Mouse (Mus musculus): ENCODE results near the gene Tpm3.
"Not testable (repeated sequence)": the region's sequence is repeated elsewhere in the genome, so short reads cannot be mapped to it uniquely, and the experiment has no call there.

Tpm3 gene

DNA sequence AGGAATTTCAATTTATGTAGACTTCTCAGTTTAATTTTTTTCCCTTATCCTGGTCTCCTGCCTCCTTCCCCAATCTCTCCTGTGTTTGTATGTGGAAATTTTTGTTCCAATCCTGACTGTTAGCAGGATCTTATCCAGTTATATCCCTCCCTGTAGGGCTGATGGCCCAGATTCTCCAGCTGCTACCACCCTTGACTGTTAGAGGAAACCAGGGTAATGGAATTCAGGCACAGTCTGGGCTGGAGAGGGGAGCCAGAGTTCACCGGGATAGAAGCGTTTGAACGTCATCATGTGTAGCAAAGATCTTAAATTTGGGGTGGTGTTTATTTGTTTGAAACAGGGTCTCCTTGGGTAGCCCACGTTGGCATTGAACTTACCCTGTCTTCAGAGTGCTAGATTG, 12.3 kb downstream of the Tpm3 start:
- no peak for DNase-seq

GRCm38 (mm10) chr3:90085281-90085680, 12.8 kb downstream of the Tpm3 start:
- no peak for DNase-seq

DNA sequence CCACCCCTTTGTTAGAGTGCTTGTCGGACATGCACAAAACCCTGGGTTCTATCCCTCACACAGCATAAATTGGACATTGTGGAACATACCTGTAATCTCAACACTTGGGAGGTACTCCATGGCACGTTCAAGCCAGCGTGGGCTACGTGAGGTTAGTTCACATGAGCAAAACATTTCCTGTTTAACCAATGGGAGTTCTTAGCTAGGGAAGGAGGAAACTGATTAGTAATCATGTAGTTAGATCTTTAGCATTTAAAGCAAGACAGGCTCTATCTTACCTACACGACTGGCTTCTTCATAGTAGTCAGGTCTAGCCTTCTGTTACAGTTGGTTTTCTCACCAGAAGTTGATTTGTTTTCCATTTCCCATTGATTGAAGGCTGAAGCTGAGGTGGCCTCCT, 13.6 kb downstream of the Tpm3 start:
- DNase-seq = no peak

DNA sequence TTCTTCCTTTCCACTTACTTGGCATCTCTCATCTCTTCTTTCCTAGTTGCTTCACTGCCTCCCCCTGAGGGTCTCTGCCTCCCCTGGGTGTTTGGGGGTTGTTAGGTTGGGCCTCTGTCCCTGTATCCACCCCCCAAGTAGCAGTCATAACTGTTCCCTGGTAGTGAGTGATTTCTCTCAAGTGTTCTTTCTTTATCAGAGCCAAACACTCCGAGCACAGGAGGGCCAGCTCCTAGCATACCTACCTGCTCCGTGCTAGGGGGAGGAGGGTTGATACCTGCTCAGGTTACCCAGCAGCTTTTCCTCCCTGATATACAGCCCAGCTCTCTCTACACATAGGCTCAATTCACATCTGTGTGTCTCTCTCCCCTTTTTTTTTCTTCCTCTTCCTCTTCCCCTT, 16.2 kb downstream of the Tpm3 start:
- DNase-seq = no peak

- DNase-seq = no peak
Measured at GRCm38 (mm10) chr3:90090892-90091291, 18.4 kb downstream of the Tpm3 start.

DNA sequence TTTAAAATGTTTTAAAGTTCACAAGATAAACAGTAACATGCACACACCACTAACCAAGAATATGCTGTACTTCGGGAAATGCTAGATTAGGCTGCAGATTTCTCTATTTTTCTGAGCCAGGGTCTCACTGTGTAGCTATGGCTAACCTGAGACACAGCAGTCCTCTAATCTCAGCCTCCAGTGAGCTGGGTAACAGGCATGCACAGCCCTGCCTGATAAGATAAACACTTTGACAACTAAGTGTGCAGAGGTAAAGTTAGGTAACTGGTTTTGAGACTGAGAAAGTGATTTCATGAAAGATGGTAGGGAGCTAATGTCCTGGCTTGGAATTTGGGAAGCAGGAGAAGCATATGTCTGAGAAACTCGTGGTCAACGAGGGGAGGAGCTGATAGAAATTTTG, 22.0 kb downstream of the Tpm3 start:
- DNase-seq = no peak

DNA sequence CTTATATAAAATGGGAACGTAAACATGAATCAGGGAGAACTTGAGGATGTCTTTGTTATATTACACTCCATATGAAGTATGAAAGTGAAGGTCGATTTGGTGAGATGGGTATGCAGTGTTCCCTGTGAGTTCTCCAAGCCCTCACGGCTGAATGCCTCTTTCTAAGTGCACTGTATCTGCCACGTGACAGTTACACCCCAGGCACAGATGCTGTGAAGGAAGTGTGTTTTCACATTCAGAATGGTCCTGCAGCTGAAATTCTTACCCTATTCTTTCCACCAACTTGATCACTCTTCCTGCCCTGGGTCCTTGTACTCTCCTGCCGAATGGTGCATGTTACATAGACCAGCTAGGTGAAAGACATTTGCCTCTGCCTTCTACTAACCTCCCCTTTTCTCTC, 25.5 kb downstream of the Tpm3 start:
- no peak for DNase-seq

GRCm38 (mm10) chr3:90101010-90101409, 28.6 kb downstream of the Tpm3 start:
- no peak for DNase-seq

DNA sequence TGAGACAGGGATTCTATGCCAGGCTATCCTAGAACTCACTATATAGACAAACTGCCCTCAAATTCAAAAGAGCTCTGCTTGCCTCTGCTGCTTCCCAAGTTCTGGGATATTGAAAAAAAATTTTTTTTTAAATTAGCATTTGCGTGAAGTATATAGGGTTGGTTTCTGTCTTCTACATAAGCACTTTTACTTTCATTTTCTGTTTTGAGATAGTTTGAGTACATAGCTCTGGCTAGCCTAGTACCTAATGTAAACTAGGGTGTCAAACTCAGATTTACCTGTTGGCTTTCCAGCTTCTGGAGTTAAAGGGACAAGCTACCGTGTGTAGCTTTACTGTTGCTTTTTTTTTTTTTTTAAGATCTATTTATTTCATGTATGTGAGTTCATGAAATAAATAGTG, 29.2 kb downstream of the Tpm3 start:
- no peak for DNase-seq

GRCm38 (mm10) chr3:90102239-90102638, 29.8 kb downstream of the Tpm3 start:
- no peak for DNase-seq

- DNase-seq = no peak
Measured at GRCm38 (mm10) chr3:90103176-90103575, 30.7 kb downstream of the Tpm3 start.

- DNase-seq = no peak
Measured at GRCm38 (mm10) chr3:90103938-90104337, 31.5 kb downstream of the Tpm3 start, which contains the start of gene Nup210l. Gene Nup210l, plus strand, starts transcription at chr3:90104132.

DNA sequence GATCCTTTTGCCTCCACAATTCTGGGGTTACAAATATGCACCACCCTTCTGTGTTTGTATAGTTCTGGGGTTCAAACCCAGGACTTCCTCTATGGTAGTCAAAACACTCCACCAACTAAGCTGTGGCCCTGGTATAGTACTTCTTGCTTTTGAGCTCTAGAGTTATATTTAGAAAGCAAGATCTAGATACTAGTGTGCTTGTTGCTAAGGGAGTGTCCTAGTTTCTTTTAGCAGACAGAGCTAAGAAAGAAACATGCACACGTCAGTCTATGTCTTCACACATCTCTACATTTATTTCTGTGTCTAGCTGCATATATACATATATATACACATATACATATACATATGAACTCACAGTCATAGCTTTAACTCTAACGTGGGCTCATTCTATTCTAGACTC, 39.3 kb downstream of the Tpm3 start:
- no peak for DNase-seq

DNA sequence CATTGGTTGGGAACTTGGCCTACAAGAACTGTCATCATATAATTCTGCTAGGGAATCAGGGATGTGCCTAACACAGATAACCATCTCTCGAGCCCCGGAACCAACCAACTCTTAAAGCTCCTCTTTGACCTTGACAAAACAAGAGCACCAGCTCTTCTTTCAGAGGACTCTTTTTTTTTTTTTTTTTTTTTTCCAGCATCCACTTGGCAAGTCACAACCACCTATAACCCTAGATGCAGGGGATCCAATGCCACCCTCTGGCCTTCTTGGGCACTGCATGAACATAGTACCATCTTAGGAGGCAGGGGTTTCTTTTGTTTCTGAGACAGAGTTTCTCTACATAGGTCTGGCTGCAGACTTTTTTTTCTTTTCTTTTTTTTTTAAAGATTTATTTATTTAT, 41.9 kb downstream of the Tpm3 start:
- DNase-seq = no peak

DNA sequence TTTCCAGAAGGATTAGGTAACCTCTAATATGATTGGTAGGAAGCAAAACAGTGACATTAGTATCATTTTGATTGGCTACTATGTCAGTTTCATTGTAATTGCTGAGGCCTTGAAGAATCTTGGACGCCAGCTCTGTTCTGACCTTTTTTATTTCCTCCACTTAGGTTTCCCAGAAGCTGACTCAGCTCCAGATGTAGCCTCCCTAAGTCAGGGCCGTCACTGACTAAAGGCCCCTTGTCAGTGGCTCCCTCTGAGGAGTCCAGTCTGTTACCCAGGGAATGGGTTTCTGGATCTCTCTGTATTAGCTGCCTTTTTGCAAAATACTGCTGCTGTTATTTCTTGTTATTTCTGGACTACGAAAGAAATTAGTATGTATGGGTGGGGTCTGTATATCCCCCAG, 43.1 kb downstream of the Tpm3 start:
- no peak for DNase-seq

- peak; percentile 63 for DNase-seq
Measured at GRCm38 (mm10) chr3:90118132-90118790, 45.8 kb downstream of the Tpm3 start.

GRCm38 (mm10) chr3:90122036-90122435, 49.6 kb downstream of the Tpm3 start:
- not testable (repeated sequence) for DNase-seq

DNA sequence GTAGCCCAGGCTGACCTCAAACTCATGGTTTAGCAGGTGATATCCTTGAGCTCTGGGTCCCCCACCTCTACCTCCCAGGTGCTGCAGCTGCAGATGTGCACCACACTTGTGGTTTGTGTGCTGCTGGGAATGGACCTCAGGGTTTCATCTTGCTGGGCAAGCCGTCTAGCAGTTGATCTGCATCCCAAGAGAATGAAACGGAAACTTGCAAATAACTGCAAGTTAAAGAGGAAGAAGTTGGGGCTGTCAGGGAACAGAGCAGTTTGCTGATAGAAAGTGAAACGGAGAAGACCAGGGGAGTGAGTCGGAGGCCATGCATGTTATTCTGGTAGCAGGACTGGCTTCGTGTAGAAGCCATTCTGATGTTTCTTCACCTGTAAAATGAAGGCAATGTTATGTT, 53.3 kb downstream of the Tpm3 start:
- DNase-seq = no peak

GRCm38 (mm10) chr3:90127881-90128280, 55.4 kb downstream of the Tpm3 start:
- no peak for DNase-seq

DNA sequence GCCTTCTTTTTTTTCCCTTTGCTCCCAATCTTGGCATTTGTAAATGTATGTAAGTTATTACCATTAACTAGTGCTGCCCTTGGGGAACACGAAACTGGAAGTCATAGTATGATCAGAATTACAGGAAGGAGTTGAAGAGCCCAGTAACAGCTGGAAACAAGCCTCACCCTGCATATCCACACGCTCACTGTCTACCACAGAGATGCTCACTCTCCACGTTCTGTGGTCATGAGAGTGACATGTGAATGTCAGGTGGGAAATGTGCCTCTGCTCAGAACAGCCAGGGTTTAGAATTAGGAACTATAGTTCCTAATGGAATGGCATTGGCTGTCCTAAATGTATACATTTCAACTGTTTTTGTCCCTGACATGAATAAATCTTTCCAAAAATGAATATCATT, 60.3 kb downstream of the Tpm3 start:
- no peak for DNase-seq

DNA sequence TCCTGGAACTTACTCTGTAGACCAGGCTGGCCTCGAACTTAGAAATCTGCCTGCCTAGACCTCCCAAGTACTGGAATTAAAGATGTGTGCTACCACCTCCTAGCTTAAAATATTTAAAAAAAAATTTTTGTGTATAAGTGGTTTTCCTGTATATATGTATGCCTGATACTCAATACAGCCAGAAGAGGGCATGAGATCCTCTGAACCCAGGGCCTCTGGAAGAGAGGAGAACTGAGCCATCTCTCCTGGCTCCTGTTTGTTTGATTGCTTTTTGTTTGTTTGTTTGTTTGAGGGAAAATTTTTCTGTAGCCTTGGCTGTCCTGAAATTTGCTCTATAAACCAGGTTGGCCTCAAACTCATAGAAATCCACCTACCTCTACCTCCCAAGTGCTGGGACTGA, 60.9 kb downstream of the Tpm3 start:
- DNase-seq = no peak

DNA sequence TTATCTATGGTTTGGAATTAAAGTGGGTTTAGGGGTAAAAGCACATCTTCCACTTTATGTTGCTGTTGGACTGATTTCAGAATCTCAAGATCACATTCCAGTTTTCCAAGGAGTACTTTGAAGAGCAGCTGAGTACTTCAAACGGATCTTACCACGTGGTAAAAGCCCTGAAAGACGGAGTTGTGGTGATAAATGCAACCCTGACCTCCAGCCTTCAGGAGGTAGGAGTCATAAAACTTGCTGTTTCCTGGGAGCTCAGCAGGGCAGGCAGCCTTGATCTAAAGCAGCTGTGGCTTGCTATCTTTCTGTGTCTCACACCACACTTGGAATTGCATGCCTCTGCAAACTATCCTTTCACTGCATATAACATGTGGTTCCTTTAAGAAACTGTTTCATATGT, 62.0 kb downstream of the Tpm3 start:
- no peak for DNase-seq

DNA sequence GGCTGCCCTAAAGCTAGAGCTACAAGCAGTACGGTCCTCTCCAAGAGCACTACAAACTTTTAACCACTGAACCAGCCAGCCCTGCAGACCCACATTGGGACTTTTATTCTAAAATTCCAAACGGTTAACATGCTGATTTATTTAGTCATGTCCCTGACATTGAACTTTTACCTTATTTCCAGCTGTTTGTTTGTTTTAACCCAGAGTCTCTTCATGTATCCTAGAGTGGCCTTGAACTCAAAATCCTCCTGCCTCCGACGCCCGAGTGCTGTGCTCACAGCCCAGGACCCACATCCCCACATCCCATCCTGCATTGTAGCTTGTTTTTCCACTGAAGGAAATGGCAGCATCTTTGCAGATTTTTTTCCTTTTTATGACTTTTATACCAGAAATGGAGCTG, 62.5 kb downstream of the Tpm3 start:
- DNase-seq = no peak

GRCm38 (mm10) chr3:90136660-90137059, 64.2 kb downstream of the Tpm3 start:
- DNase-seq = no peak

DNA sequence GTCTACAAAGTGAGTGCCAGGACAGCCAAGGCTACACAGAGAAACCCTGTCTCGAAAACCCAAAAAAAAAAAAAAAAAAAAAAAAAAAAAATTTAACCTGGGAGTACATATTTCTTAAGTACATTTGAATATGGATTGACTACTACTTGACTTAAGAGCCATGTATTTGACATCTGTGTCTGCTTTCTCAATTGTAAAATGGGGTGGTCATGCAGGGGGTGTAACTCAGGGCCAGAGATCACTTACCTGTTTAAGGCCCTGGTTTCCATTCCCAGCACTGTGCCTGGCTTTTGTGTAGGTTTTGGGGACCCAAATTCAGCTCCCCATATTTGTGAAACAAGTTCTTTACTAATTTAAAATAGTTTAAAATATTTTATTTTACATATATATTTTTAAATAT, 65.2 kb downstream of the Tpm3 start:
- DNase-seq = no peak

- no peak for DNase-seq
Measured at GRCm38 (mm10) chr3:90139962-90140361, 67.5 kb downstream of the Tpm3 start.
